Mouse (Mus musculus) heart, embryonic 12.5 days (tissue): ENCODE results near the gene Gm26602. TPM values are rescaled to one million over a fixed set of nuclear protein-coding genes. Genes with fewer than 3 reads are reported as not detected.
A peak's percentile ranks its signal among the peaks of the same experiment; 100 is the strongest.
"Not testable (repeated sequence)": the region's sequence is repeated elsewhere in the genome, so short reads cannot be mapped to it uniquely, and the experiment has no call there.

Experiments used
- ATAC-seq: fragments of 200-750 bp; cut with Nextera tagmentation; 2 replicates; pipeline ENCODE4 v1.8.0; 2017; ENCODE audit warnings: moderate TSS enrichment, moderate library complexity; ENCODE audit not compliant: insufficient number of reproducible peaks, low FRiP score
- H3K27ac ChIP-seq: fragments of 300-500 bp; sonication (generic); 2 replicates; pipeline ENCODE4 v1.5.1; 2016; ENCODE audit warnings: mild to moderate bottlenecking, moderate library complexity; ENCODE audit not compliant: poor library complexity, severe bottlenecking
- H3K27me3 ChIP-seq: fragments of 300-500 bp; sonication (generic); replicated peaks from 2 replicates; pipeline ENCODE4 v1.6.1; 2016; ENCODE audit warnings: mild to moderate bottlenecking, moderate library complexity
- H3K36me3 ChIP-seq: fragments of 300-500 bp; sonication (generic); 2 replicates; pipeline ENCODE4 v1.6.1; 2016; ENCODE audit warnings: mild to moderate bottlenecking, moderate library complexity
- H3K4me1 ChIP-seq: fragments of 300-500 bp; sonication (generic); replicated peaks from 2 replicates; pipeline ENCODE4 v1.6.1; 2016; ENCODE audit warnings: mild to moderate bottlenecking
- H3K4me2 ChIP-seq: fragments of 300-500 bp; sonication (generic); 2 replicates; pipeline ENCODE4 v1.6.1; 2016; ENCODE audit warnings: mild to moderate bottlenecking, moderate library complexity
- H3K4me3 ChIP-seq: fragments of 300-500 bp; sonication (generic); 2 replicates; pipeline ENCODE4 v1.5.1; 2016; ENCODE audit warnings: mild to moderate bottlenecking
- H3K9ac ChIP-seq: fragments of 300-500 bp; sonication (generic); 2 replicates; pipeline ENCODE4 v1.6.1; 2016; ENCODE audit warnings: mild to moderate bottlenecking, moderate library complexity
- H3K9me3 ChIP-seq: fragments of 300-500 bp; sonication (generic); replicated peaks from 2 replicates; pipeline ENCODE4 v1.6.1; 2016; ENCODE audit warnings: mild to moderate bottlenecking, moderate library complexity
- WGBS: fragments of 180-500 bp; shearing (Covaris S2); methylation state at CpG from one replicate; pipeline ENCODE4 v1.1.7; 2016; 5-methylcytosine and 5-hydroxymethylcytosine counted together
- microRNA-seq: library from miRNA; unstranded; fragments of <30 nt; microRNA quantifications from one replicate; pipeline ENCODE4, GENCODE M21; 2017
- polyA plus RNA-seq: library from polyadenylated mRNA; unstranded; fragments of >200 nt; fragmentation: Nextera tagmentation; extraction: Ambion mirVana; gene quantifications from 2 replicates; pipeline ENCODE4 v1.2.1, GENCODE M21; 2016

Gm26602 gene
- polyA plus RNA-seq, 1 experiment from 2014 or later, result 19.3 TPM

DNA sequence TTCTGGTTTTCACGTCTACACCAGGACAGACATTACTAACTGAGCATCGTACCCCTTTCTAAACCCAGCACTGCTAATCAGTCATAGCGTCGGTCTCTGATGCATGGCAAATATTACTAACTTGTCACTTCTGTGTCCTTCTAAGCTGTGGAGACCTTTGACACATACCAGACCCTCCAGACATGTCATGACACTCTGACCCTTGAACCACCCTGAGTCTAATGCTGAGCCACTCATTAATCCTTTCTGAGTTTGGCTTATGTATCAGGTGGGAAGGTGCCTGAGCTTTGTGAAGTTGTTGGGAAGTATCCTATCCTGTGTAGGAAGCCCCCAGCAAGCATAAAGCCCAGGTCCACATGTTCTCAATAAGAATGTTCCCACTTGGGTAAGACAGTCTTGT is 39.2 kb downstream of the Gm26602 start:
- peaks cover 29% of the 10 kb centered on the region for H3K4me1 ChIP-seq
- ATAC-seq, result no peak
- H3K4me2 ChIP-seq, result no peak overlapping the region
- H3K4me3 ChIP-seq, result no peak overlapping the region
- no peaks in the 10 kb centered on the region for H3K27me3 ChIP-seq
- WGBS, result 70% methylated on average over 4 of the region's 4 CpGs
- no peak overlapping the region for H3K27ac ChIP-seq
- H3K9me3 ChIP-seq, result no peaks in the 10 kb centered on the region
- H3K36me3 ChIP-seq, result peaks cover 61% of the 10 kb centered on the region
- H3K9ac ChIP-seq, result no peak overlapping the region

DNA sequence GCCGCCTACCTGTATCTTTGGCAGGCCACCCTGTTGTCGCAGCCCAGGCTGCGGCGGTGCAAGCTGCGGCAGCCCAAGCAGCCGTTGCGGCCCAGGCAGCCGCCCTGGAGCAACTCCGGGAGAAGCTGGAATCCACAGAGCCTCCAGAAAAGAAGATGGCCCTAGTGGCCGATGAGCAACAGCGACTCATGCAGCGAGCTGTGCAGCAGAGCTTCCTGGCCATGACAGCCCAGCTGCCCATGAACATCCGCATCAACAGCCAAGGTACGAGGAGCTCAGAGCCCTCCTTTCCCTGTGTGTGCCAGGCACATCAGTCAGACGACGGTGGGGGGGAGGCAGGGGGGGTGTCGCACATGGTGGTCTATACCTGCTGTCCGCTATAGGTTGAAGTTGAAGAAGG is 40.0 kb downstream of the Gm26602 start:
- H3K4me2 ChIP-seq, result no peak overlapping the region
- peaks cover 61% of the 10 kb centered on the region for H3K36me3 ChIP-seq

DNA sequence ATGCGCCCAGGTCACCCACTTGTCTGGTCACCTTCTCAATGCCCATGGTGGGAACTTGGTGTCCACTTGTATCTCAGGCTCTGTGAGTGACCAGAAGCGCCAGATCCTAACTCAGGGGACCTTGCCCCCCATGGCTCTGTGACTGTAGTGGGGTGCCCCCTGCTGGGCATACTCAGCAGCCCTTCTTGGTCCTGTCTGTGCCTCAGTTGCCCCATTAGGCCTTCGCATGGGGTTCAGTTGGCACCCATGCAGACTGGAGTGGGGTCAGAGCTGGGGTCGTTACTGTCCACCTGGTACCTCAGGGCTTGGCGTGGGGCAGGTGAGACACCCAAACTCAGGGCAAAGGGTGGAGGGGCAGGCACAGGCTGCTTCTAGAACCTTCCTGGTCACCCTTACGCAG is 43.3 kb downstream of the Gm26602 start:
- no peak for ATAC-seq
- H3K9ac ChIP-seq, result no peak overlapping the region
- H3K27ac ChIP-seq, result no peak overlapping the region
- H3K4me2 ChIP-seq, result no peak overlapping the region
- H3K4me3 ChIP-seq, result no peak overlapping the region
- no peaks in the 10 kb centered on the region for H3K27me3 ChIP-seq
- H3K4me1 ChIP-seq, result peaks cover 4% of the 10 kb centered on the region
- WGBS, result 86% methylated on average over 6 of the region's 6 CpGs
- peaks cover 46% of the 10 kb centered on the region for H3K36me3 ChIP-seq
- H3K9me3 ChIP-seq, result no peaks in the 10 kb centered on the region

More for the DNA sequence above, 40.0 kb downstream of the Gm26602 start:
- H3K9me3 ChIP-seq, result no peaks in the 10 kb centered on the region
- no peak overlapping the region for H3K27ac ChIP-seq
- WGBS, result 81% methylated on average over 18 of the region's 18 CpGs
- H3K9ac ChIP-seq, result no peak overlapping the region
- no peaks in the 10 kb centered on the region for H3K27me3 ChIP-seq
- H3K4me1 ChIP-seq, result peaks cover 21% of the 10 kb centered on the region
- no peak overlapping the region for H3K4me3 ChIP-seq
- ATAC-seq, result no peak

DNA sequence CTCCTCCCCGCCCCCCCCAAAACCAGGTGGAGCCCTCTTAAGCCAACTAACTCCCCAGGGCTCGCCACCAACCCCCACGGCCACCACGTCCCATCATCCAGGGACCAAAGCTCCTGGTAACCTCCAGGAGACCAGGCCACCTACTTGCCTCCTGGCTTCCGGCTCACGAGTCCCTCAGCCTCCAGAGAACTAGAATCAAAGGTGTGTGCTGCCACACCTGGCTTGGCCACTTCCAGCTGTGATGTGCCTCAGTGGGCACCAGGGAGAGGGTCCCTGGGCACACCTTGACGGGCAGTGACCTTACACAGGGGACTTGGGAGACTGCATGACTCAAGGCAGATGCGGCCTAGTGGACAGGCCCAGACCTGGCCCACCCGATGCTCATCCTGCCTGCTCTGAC is 45.0 kb downstream of the Gm26602 start:
- Histone ChIP-seq H3K27me3 (no peaks in the 10 kb centered on the region), H3K9ac (no peak overlapping the region), H3K27ac (no peak overlapping the region), H3K9me3 (no peaks in the 10 kb centered on the region), H3K4me2 (no peak overlapping the region), H3K4me3 (no peak overlapping the region), H3K36me3 (peaks cover 29% of the 10 kb centered on the region), H3K4me1 (peaks cover 6% of the 10 kb centered on the region)
- no peak for ATAC-seq
- WGBS, result 67% methylated on average over 9 of the region's 9 CpGs

DNA sequence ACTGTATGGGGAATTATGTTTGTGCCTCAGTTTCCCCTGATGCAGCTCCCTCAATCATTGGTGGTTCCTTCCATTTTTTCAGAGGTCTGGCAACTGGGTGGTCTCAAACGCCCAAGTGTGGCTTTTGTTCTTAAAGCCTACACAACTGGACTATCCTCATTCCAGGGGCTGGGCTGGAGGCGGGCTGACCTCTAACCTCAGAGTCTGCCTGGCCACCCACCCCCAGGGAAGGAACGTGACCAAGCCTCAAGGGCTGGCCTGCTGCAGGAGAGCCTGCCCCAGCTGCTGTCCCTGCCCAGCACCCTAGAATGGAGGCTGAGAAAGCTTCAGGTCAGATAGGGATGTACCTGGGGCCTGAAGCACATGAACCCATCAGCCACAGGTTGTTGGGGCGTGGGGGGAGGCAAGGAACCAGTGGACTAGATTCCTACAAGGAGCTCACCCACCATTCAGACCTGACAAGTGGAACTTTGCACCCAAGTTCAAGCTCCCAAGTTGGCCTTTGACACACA is 46.0 kb downstream of the Gm26602 start:
- WGBS, result 39% methylated on average over 4 of the region's 4 CpGs
- H3K4me3 ChIP-seq, result no peak overlapping the region
- no peak for ATAC-seq
- no peak overlapping the region for H3K27ac ChIP-seq
- peaks cover 11% of the 10 kb centered on the region for H3K4me1 ChIP-seq
- no peaks in the 10 kb centered on the region for H3K9me3 ChIP-seq
- no peaks in the 10 kb centered on the region for H3K27me3 ChIP-seq
- no peak overlapping the region for H3K4me2 ChIP-seq
- H3K9ac ChIP-seq, result no peak overlapping the region
- H3K36me3 ChIP-seq, result peaks cover 24% of the 10 kb centered on the region

DNA sequence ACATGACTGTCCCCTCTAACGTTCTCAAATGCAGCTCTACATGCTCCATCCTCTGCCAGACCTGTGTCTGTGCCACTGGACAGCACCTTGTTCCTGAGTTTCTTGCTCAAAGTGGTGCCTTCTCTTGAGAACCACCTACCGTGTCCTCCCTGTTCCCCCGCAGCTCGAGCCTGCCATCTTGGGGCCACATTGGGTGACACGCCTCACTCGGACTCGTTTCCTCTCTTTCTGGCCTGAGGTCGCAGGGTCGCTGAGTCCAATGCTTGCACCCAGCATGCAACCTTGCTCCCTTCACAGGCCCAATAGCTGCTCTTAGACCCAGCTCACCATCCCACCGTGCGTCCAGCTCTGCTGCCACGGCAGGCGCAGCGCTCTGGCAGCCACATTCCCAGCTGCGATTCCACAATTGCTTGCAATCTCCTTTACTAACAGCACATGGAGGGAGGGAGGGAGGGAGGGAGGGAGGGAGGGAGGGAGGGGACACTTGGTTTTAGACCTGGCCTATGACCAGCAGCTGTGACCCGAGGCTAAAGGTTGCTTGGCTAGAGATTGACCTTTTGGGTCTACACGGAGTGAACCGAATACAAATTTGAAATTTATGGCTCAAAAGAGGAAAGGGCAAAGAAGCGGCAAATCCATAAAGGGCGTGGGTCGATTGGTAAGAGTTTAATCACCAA is 47.6 kb downstream of the Gm26602 start:
- H3K4me2 ChIP-seq, result peak overlapping the region; percentile 50
- 0 out of 2 replicates have a peak, but pooled peaks have one; percentile 10 for ATAC-seq
- H3K27me3 ChIP-seq, result no peaks in the 10 kb centered on the region
- no peak overlapping the region for H3K27ac ChIP-seq
- no peaks in the 10 kb centered on the region for H3K9me3 ChIP-seq
- peaks cover 11% of the 10 kb centered on the region for H3K4me1 ChIP-seq
- peaks cover 28% of the 10 kb centered on the region for H3K36me3 ChIP-seq
- peak overlapping the region; percentile 50; the same call in 1 of the 2 replicates for H3K9ac ChIP-seq
- WGBS, result 18% methylated on average over 21 of the region's 21 CpGs
- H3K4me3 ChIP-seq, result peak overlapping the region; percentile 20; the same call in 1 of the 2 replicates

DNA sequence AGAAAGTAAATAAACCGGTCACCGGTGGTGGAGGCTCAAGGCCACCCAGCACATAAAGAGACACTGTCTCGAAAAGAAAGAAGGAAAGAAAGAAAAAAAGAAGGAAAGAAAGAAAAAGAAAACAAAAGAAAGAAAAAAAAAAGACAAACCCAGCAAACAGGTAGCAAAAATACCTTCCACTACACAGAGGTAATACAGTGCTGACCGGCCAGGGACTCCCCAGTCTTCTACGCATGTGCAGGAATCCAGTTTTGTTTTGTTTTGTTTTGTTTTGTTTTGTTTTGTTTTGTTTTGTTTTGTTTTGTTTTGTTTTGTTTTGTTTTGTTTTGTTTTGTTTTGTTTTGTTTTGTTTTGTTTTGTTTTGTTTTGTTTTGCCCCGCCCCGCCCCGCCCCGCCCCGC is 48.8 kb downstream of the Gm26602 start:
- not testable (repeated sequence) for H3K27me3 ChIP-seq, H3K9ac ChIP-seq, H3K27ac ChIP-seq, H3K9me3 ChIP-seq
- Histone ChIP-seq H3K36me3 (peaks cover 31% of the 10 kb centered on the region), H3K4me3 (peak overlapping the region; percentile 79), H3K4me2 (peak overlapping the region; percentile 86), H3K4me1 (peaks cover 11% of the 10 kb centered on the region)
- 36% methylated on average over 10 of the region's 10 CpGs for WGBS
- ATAC-seq, result 0 out of 2 replicates have a peak, but pooled peaks have one; percentile 56

DNA sequence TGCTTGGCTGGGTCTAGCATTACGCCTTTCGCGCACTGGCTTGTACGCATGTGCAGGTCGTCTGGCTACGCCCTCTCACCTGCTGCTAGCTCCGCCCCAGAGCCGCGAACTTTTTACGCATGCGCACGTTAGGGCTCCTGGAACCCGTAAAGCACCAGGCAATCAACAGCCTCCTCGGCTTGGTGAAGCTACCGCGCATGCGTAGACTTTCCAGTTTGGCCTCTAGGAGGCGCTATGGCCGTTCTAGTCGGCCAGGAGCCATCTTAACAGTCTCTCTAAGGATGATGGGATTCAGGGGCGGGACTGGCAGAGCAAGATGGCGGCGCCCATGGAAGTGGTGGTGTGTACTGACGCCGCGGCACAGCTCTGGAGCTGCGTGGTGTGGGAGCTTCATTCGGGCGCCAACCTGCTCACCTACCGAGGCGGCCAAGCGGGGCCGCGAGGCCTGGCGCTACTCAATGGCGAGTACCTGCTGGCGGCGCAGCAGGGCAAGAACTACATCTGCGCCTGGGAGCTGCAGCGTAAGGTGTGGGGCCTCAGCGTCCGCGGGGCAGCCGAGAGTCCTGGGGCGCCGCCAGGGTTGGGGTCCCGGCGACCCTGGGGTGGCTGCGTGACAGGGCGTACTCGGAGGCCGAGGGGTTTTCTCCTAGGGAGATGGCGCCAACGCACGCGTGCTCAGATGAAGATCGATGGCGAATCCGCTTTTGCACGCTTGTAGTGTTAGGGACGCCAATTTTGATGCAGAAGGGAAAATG is 49.4 kb downstream of the Gm26602 start, which contains the start of gene Wdr18:
Gene Wdr18, plus strand, starts transcription at position 306 of the 755 bp plus-strand sequence.
- Histone ChIP-seq H3K4me3 (peak within 1 kb of the TSS; percentile 79), H3K27ac (peak within 1 kb of the TSS; percentile 71), H3K36me3 (peaks cover 37% of the 10 kb centered on the region), H3K4me1 (peaks cover 11% of the 10 kb centered on the region), H3K27me3 (no peaks in the 10 kb centered on the region), H3K9ac (peak within 1 kb of the TSS; percentile 90), H3K4me2 (peak within 1 kb of the TSS; percentile 86), H3K9me3 (no peaks in the 10 kb centered on the region)
- ATAC-seq, result peak; percentile 95
- WGBS, result under 1% methylated on average over 61 of the region's 61 CpGs

Small RNA genes lying within 50 kb of the gene (microRNA-seq; reads per million reads assigned to microRNA genes)
- not detected for gene Mir6910

Other genes with a start within 250 kb of the Gm26602 start
- 0.23 and 1.0 TPM in 2 replicates for gene Madcam1, start 246.3 kb upstream of the Gm26602 start, polyA plus RNA-seq
- 41.9 and 46.0 TPM in 2 replicates for gene Tpgs1, start 241.5 kb upstream of the Gm26602 start, polyA plus RNA-seq
- gene Cdc34, start 228.7 kb upstream of the Gm26602 start, polyA plus RNA-seq, result 151 and 152 TPM in 2 replicates
- gene Gzmm, start 221.8 kb upstream of the Gm26602 start, polyA plus RNA-seq, result 0.78 and 0.83 TPM in 2 replicates
- gene Bsg, start 206.4 kb upstream of the Gm26602 start, polyA plus RNA-seq, result 1,289 and 1,310 TPM in 2 replicates
- gene Hcn2, start 194.2 kb upstream of the Gm26602 start, polyA plus RNA-seq, result not detected in 2 replicates
- 35.4 and 35.9 TPM in 2 replicates for gene Polrmt, start 164.3 kb upstream of the Gm26602 start, polyA plus RNA-seq
- gene Fgf22, start 155.8 kb upstream of the Gm26602 start, polyA plus RNA-seq, result 0.22 and 0.38 TPM in 2 replicates
- gene Rnf126, start 143.9 kb upstream of the Gm26602 start, polyA plus RNA-seq, result 78.7 and 78.9 TPM in 2 replicates
- gene Fstl3, start 133.6 kb upstream of the Gm26602 start, polyA plus RNA-seq, result 21.1 and 21.9 TPM in 2 replicates
- gene Prss57, start 119.9 kb upstream of the Gm26602 start, polyA plus RNA-seq, result 0.24 TPM in 1 of 2 replicates, not detected in the other
- gene Palm, start 117.3 kb upstream of the Gm26602 start, polyA plus RNA-seq, result 72.4 and 80.8 TPM in 2 replicates
- 0.40 and 0.60 TPM in 2 replicates for gene Misp, start 89.9 kb upstream of the Gm26602 start, polyA plus RNA-seq
- 139 and 142 TPM in 2 replicates for gene Ptbp1, start 56.4 kb upstream of the Gm26602 start, polyA plus RNA-seq
- 1.8 and 2.0 TPM in 2 replicates for gene Prtn3, start 36.4 kb upstream of the Gm26602 start, polyA plus RNA-seq
- 14.2 and 15.5 TPM in 2 replicates for gene Plppr3, start 36.2 kb upstream of the Gm26602 start, polyA plus RNA-seq
- gene Elane, start 24.6 kb upstream of the Gm26602 start, polyA plus RNA-seq, result 0.47 TPM in 1 of 2 replicates, not detected in the other
- not detected in 2 replicates for gene Cfd, start 20.0 kb upstream of the Gm26602 start, polyA plus RNA-seq
- 48.3 and 50.1 TPM in 2 replicates for gene Med16, start 1.9 kb upstream of the Gm26602 start, polyA plus RNA-seq
- gene Kiss1r, start 6.1 kb downstream of the Gm26602 start, polyA plus RNA-seq, result 0.45 and 0.55 TPM in 2 replicates
- 92.8 and 97.3 TPM in 2 replicates for gene R3hdm4, start 10.4 kb downstream of the Gm26602 start, polyA plus RNA-seq
- gene Arid3a, start 16.2 kb downstream of the Gm26602 start, polyA plus RNA-seq, result 6.3 and 8.3 TPM in 2 replicates
- 78.8 and 89.6 TPM in 2 replicates for gene Wdr18, start 49.3 kb downstream of the Gm26602 start, polyA plus RNA-seq
- 0.12 and 0.29 TPM in 2 replicates for gene Grin3b, start 59.9 kb downstream of the Gm26602 start, polyA plus RNA-seq
- 20.8 and 20.9 TPM in 2 replicates for gene Tmem259, start 73.5 kb downstream of the Gm26602 start, polyA plus RNA-seq
- 302 and 307 TPM in 2 replicates for gene Cnn2, start 77.7 kb downstream of the Gm26602 start, polyA plus RNA-seq
- 4.5 and 5.1 TPM in 2 replicates for gene Abca7, start 85.6 kb downstream of the Gm26602 start, polyA plus RNA-seq
- gene Arhgap45, start 105.8 kb downstream of the Gm26602 start, polyA plus RNA-seq, result 7.5 and 8.5 TPM in 2 replicates
- 132 and 135 TPM in 2 replicates for gene Polr2e, start 128.9 kb downstream of the Gm26602 start, polyA plus RNA-seq
- 677 and 717 TPM in 2 replicates for gene Gpx4, start 136.3 kb downstream of the Gm26602 start, polyA plus RNA-seq
- 13.0 and 14.6 TPM in 2 replicates for gene Sbno2, start 194.7 kb downstream of the Gm26602 start, polyA plus RNA-seq
- 10.8 and 13.8 TPM in 2 replicates for gene Stk11, start 204.9 kb downstream of the Gm26602 start, polyA plus RNA-seq
- 827 and 861 TPM in 2 replicates for gene Atp5d, start 227.8 kb downstream of the Gm26602 start, polyA plus RNA-seq
- gene Cbarp, start 230.0 kb downstream of the Gm26602 start, polyA plus RNA-seq, result 1.7 and 3.6 TPM in 2 replicates
- gene Midn, start 237.4 kb downstream of the Gm26602 start, polyA plus RNA-seq, result 25.9 and 28.9 TPM in 2 replicates